Comparison of ENCODE assay signal across 8 mouse cellular contexts in genomic region chr10:122985252-122985514, GRCm38 (mm10).
DNase-seq lines count a peak whose midpoint lies in the region; ATAC-seq and TF ChIP-seq lines count a peak whose summit lies in the region.

No protein-coding gene starts in this region.

- H3K27me3 ChIP-seq in hindbrain, embryonic 10.5 days (ENCODE audit: insufficient read depth, poor library complexity, severe bottlenecking) = no peaks in the 10 kb centered on the region
- no peaks in the 10 kb centered on the region for H3K27me3 ChIP-seq in liver, embryonic 11.5 days (replicated peaks; ENCODE audit: control insufficient read depth, insufficient read depth, low read length)
- H3K27me3 ChIP-seq in midbrain, postnatal 0 days (ENCODE audit: insufficient read depth, low read length) = no peaks in the 10 kb centered on the region

- no peak for TF ChIP-seq CTCF in gastrocnemius, adult 2 months (IDR thresholded peaks at IDR 0.05)
- no peak for TF ChIP-seq CTCF in midbrain, postnatal 0 days (IDR thresholded peaks at IDR 0.05)

- peak overlapping the region; percentile 100 for H3K9ac ChIP-seq in liver, embryonic 11.5 days (ENCODE audit: low read depth, low read length)
- H3K9ac ChIP-seq in midbrain, postnatal 0 days (replicated peaks; ENCODE audit: low read length, poor library complexity, severe bottlenecking) = peak overlapping the region; percentile 95

- ATAC-seq in liver, embryonic 11.5 days (replicated peaks; ENCODE audit: low FRiP score) = no peak
- 0 out of 2 replicates have a peak, but pooled peaks have one; percentile 6 for ATAC-seq in midbrain, postnatal 0 days (ENCODE audit: low FRiP score)

- H3K4me3 ChIP-seq in gastrocnemius, adult 2 months = peak overlapping the region; percentile 97
- peak overlapping the region; percentile 80 for H3K4me3 ChIP-seq in hindbrain, embryonic 10.5 days
- H3K4me3 ChIP-seq in liver, embryonic 11.5 days (ENCODE audit: low read depth, low read length) = peak overlapping the region; percentile 95
- peak overlapping the region; percentile 91 for H3K4me3 ChIP-seq in midbrain, postnatal 0 days (ENCODE audit: low read depth, low read length)

- DNase-seq in gastrocnemius, adult 2 months = no peak
- no peak for DNase-seq in gastrocnemius, postnatal 14 days
- peak; percentile 52 for DNase-seq in 416B (ENCODE audit: low read depth)
- DNase-seq in c-Kit-positive CD71-positive TER-119-positive erythroid progenitor cells, embryonic 14.5 days (ENCODE audit: low spot score) = peak; percentile 34
- no peak for DNase-seq in hindbrain, embryonic 10.5 days (ENCODE audit: low spot score)
- no peak for DNase-seq in liver, embryonic 11.5 days (ENCODE audit: low spot score)
- DNase-seq in midbrain, postnatal 0 days (ENCODE audit: low spot score) = peak; percentile 54
- DNase-seq in adrenal gland, postnatal 25 days = no peak

- peaks cover 5% of the 10 kb centered on the region; the same call in 1 of the 2 replicates for H3K9me3 ChIP-seq in hindbrain, embryonic 10.5 days
- H3K9me3 ChIP-seq in liver, embryonic 11.5 days (ENCODE audit: control insufficient read depth, low read length) = no peaks in the 10 kb centered on the region
- H3K9me3 ChIP-seq in midbrain, postnatal 0 days (ENCODE audit: low read length) = no peaks in the 10 kb centered on the region

- WGBS in hindbrain, embryonic 10.5 days = under 1% methylated on average over 37 of the region's 37 CpGs
- WGBS in liver, embryonic 11.5 days = under 1% methylated on average over 37 of the region's 37 CpGs
- WGBS in midbrain, postnatal 0 days = under 1% methylated on average over 37 of the region's 37 CpGs

- H3K27ac ChIP-seq in gastrocnemius, adult 2 months = peak overlapping the region; percentile 98
- peak overlapping the region; percentile 100 for H3K27ac ChIP-seq in hindbrain, embryonic 10.5 days
- H3K27ac ChIP-seq in liver, embryonic 11.5 days (ENCODE audit: low read depth, low read length) = peak overlapping the region; percentile 99
- peak overlapping the region; percentile 100 for H3K27ac ChIP-seq in midbrain, postnatal 0 days (ENCODE audit: low read depth, low read length)

- intact Hi-C loops in gastrocnemius, adult 2 months (cut with DNase I) = loop anchor here (5.0 kb wide), 1 partner anchor 93 kb away; no protein-coding TSS in a partner anchor
- intact Hi-C loops in gastrocnemius, postnatal 14 days (cut with DNase I; ENCODE audit: low total_unique reads) = loop anchor here (5.0 kb wide), 1 partner anchor 178 kb away; no protein-coding TSS in a partner anchor

- peaks cover 30% of the 10 kb centered on the region for H3K36me3 ChIP-seq in hindbrain, embryonic 10.5 days
- peaks cover 13% of the 10 kb centered on the region for H3K36me3 ChIP-seq in liver, embryonic 11.5 days (ENCODE audit: control insufficient read depth, insufficient read depth, low read length)
- no peaks in the 10 kb centered on the region; the same call in 1 of the 2 replicates for H3K36me3 ChIP-seq in midbrain, postnatal 0 days (ENCODE audit: insufficient read depth, low read length)

- H3K4me1 ChIP-seq in hindbrain, embryonic 10.5 days (replicated peaks) = peaks cover 34% of the 10 kb centered on the region
- H3K4me1 ChIP-seq in liver, embryonic 11.5 days (replicated peaks; ENCODE audit: control insufficient read depth, insufficient read depth, low read length) = peaks cover 19% of the 10 kb centered on the region
- H3K4me1 ChIP-seq in midbrain, postnatal 0 days (ENCODE audit: insufficient read depth, low read length) = peaks cover 10% of the 10 kb centered on the region

- peak overlapping the region; percentile 87 for H3K4me2 ChIP-seq in liver, embryonic 11.5 days
- H3K4me2 ChIP-seq in midbrain, postnatal 0 days (ENCODE audit: low read depth, low read length, poor library complexity, severe bottlenecking) = peak overlapping the region; percentile 71

Comparison
In these comparisons a context has a peak if more than half of its experiments do, and no peak if none do; other contexts are left out.
1. DNase-seq: peak in 416B (single experiment), c-Kit-positive CD71-positive TER-119-positive erythroid progenitor cells, embryonic 14.5 days (single experiment) and midbrain, postnatal 0 days (single experiment); none in gastrocnemius, adult 2 months (single experiment), gastrocnemius, postnatal 14 days (single experiment), hindbrain, embryonic 10.5 days (single experiment), liver, embryonic 11.5 days (single experiment) and adrenal gland, postnatal 25 days (single experiment).
2. Peak in every context shown above with its lines, with median percentiles within 50 percentile points of each other: H3K27ac ChIP-seq and H3K4me3 ChIP-seq.